Mouse (Mus musculus) neutrophil, adult 5-6 weeks (primary cell): ENCODE results near the gene Zcchc7. TPM values are rescaled to one million over a fixed set of nuclear protein-coding genes. Genes with fewer than 3 reads are reported as not detected.

Experiments used
- ATAC-seq: fragments of 151-379, 151-347 bp; 2 replicates; pipeline ENCODE4 v1.8.0; 2017; ENCODE audit warnings: mild to moderate bottlenecking, moderate TSS enrichment; ENCODE audit not compliant: insufficient number of reproducible peaks, poor library complexity, low FRiP score, severe bottlenecking; ENCODE audit errors: extremely low read depth
- total RNA-seq: library from RNA; stranded (forward); fragments of 200-1000 nt; gene quantifications from 2 replicates; pipeline ENCODE4 v1.2.3, GENCODE M21; 2017

Zcchc7 gene
- total RNA-seq, result 224 and 249 TPM in 2 replicates

DNA sequence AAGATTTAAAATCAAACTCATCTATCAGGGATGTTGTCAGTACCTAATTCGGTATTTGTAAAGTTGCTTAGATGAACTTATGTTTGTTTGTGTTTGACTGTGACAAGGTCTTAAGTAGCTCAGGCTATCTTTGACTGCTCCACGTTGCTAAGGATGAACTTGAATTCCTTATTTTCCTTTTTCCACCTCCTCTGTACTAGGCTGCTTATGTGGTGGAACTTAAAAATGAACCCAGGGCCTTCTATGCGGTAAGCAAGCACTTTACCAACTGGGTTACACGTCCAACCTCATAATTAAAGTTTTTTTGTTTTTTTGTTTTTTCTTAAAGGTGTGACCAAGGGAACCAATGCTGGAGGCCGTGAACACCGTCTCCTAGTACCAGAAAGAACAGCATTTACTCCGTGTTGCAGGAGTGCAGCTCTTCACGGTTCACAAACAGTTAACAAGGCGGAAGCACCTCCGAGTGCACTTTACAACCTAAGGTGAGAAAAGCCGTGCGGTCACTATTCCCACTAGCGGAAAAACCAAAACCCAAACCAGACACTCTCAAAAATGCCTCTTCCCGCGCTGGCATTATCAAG lies at the start of gene Zcchc7:
Zcchc7 (plus strand) TSS at position 325 of the 581 bp plus-strand sequence.
- ATAC-seq, result peak; percentile 4; the same call in 1 of the 2 replicates

DNA sequence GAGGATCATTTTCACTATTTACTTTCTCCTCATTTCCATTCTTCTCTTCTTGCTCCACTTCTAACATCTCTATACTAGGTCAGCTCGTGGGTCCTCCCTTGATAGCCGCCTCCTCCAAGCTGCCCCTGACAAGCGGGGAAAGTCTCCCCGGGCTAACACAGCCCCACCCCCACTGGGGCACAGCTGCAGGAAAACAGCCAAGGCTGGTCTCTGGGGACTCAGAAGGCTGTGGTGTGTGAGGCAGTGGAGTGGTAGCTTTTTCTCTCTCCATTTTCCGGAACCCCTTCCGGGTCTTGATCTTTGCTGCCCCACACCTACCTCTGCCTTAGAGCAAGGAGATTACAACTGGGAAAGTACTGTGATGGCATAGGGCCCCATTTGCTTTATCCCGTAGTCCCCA lies 49.7 kb upstream of the Zcchc7 start:
- ATAC-seq, result peak; percentile 13; the same call in 1 of the 2 replicates

DNA sequence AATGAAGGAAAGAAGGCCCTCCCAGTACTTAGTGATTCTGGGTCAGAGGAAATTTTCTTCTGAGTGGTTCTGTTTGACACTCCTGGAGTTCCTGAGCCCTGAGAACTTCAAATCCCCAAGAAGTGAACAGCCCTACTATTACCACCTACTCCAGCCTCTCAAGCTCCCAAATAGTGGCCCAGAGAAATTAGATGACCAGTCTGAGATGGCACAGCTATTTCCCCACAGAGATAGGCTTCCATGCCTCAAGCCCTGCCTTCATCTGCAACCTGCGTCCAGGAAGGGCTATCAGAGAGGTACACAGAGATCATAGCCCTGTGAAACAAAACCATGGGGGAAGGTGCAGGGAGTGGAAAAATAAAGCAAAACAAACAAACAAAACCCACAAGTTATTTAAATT lies 48.8 kb upstream of the Zcchc7 start:
- ATAC-seq, result no peak

DNA sequence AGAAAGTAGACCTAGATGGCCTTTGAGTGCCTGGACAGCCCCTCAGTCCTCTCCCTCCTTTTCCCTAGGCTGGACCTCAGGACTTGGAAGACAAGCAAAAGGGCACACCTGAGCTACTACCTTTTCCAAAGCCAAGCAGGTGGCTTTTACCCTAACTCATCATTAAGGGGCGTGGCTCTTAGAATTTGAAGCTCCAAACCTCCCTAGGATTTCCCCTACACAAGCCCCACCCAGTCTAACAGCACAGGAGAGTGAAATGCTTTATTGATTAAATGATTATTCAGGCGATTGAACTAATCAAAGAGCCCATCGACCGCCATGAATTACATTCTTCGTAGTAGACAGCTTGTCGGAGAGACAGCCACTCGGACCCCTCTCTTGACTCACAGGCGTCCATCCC lies 47.4 kb upstream of the Zcchc7 start:
- no peak for ATAC-seq

DNA sequence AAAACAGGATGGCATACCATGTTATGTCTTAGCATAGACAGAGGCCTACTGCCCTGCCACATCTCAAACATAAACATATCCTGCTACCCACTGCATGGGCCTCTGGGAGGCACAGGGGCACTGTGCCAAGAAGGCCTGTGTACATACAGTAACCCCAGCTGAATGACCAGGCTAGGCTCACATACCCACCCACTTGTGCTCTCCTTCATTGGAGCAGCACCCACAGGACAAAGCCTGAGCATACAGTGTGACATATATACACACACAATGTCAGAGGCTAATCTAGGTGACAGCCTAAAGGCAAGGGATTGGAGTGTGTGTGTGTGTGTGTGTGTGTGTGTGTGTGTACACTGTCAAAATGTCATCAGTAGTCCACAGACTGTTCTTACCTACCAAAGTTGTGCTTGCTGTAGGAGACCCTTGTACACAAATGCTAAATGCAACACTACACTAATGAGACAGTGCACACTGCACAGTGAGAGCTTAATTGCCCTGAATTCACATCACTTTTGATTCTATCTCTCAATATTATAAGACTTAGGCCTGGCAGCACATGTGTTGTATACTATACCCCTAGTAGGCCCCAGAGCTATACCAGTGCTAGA lies 46.5 kb upstream of the Zcchc7 start:
- ATAC-seq, result peak; percentile 18; the same call in 1 of the 2 replicates

DNA sequence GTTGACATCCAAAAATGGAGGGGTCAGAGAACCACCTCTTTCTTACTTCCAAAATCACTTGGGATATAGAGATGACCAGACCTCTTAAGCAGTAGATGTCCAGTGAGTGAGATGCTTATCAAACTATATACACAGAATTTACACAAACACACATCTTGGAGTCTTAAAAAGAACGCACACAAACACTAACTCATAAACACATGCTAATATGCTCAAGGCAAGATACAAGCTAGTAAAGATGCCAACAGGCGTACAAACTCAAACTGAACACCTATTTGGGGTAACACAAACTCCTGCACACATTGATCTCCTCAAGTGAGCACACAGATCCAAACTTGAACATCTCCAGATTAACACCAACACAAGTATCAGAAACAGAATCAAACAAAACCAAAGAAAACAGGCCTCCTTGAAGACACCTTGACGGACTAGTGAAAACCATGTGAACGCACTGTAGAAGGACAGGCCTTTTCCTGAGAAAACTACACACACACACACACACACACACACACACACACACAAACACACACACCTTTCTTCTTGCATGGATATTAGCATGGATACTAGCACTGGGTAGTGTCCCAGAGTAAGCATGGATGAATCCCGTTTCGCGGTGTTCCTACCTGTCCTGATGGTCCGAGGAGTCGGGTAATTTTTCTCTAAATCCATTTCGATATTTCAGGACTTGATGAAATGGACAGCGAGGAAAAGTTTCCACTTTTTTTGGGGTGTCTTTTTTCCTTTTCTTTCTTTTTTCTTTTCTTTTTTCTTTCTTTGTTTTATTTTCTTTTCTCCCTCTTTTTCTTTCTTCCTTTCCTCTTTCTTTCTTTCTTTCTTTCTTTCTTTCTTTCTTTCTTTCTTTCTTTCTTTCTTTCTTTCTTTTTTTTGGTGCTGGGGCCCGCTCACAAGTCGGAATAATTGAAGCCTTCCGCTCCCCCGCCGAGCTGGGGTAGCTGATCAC lies 45.7 kb upstream of the Zcchc7 start, which contains the start of gene Pax5:
Pax5 (minus strand) TSS at position 748 of the 961 bp plus-strand sequence.
- ATAC-seq, result no peak

DNA sequence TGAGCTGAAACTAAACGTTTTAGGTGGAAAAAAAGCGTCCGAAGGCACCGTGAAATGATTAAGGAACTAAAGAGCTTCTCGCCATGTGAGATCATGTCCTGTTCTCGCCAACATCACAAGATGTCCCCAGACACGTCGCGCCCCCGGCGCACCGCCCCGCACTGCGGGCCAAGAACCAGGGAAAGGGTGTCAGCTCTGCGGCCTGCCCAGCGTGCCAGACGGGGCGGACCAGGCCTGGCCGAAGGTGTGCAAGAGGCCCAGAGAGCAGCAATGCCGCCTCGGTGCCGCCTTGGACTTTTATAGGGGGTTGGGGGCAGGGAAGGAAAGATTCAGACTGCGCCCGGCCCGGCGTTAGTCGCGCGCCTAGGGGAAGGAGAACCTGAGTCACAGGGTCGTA lies 45.0 kb upstream of the Zcchc7 start:
- peak; percentile 23 for ATAC-seq

DNA sequence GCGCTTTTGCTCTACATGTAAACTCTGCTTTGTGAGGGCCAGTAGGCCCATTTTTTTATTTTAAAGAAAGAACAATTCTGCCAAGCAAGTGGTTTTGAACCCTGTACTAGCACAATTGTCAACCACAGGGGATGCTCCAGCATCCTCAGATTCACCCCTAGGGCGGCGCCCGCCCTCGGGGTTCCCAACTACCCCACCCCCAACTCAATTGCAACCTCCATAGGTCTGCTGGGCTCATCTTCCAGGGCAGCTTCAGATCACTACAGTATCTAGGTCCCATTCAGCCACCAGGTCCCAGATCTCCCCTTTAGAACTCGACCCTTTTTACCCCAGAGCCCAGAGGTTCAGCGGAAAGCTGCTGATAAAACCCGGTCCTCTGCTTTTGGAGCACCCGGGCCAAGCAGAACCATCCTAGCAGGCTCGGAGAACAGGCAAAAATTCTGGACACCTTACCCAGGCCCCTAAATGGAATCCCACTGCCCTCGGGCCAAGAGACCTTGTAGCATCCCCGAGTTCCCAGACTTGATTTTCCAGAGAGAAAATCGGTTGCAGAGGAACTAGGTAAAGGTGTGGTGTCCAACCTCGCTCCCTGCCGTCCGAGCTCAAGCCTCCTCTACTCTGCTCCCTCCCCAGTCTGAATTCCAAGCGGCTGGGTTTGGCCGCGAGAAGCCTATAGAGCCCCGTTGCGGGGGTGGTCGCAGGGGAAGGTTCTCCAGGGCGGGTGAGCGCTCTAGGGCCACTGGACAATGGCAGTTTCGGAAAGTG lies 44.4 kb upstream of the Zcchc7 start:
- no peak for ATAC-seq

DNA sequence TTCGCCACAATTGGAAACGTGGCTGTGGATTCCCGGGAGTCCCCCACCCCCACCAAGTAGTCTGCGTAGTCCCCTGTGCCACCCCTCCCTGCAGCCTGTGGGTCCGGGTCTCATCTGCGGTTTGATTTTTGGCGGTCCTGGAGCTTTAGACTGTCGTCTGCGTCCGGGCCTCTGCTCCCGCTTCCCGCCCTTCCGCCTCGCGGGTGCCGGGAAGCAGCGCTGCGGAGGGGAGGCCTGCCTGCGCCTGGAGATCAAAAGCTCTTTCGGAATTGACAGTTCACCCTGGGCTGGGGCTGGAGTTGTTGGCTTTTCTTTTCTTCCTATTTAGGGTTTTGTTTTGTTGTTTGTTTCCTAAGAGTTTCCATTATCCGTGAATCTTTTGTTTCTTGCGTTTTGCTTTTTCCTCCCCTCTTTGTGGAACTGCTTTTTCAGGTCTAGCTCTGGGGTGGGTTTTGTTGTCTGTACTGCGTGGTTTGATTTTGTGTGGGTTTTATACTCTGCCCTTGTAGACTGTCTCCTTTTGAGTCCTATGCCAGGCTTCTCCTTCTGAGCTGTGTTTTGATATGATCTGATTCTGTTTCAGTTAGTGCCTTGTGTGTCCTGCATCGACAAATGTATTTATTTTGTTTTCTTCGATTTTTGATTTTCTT lies 43.5 kb upstream of the Zcchc7 start:
- no peak for ATAC-seq

DNA sequence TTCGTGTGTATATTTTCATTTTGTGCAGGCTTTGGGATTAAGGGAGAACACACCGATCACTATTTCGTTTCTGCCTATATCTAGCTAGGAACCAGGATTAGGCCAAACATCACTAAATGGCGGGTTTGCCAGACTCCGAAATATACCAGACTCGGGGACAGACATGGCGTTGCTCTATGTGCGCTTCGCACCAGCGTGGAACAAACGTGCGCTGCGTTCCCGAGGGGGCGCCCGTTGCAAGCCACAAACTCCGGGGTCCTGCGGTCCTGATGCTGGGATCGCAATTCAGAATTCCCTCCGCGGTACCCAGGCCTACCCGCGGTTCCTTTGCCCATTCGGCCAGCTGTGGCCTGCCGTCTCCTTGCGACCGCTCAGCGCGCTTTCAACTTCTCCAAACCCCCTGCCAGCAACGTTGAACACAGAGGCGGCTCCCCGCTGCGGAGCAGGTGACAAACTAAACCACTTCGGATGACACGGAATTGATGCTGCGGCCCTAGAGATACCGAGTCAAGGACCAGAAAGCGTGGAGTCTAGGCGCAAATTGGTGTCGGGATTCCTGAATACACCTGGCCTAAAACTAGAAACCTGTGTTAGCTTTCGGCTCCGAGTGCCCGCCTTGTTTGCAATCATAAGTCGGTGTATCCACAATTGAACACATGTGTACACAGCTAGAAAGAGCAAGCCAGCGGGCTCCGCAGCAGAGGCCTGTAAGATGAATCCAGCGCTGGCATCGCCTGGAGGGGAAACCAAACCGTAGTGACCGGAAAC lies 42.7 kb upstream of the Zcchc7 start:
- no peak for ATAC-seq

DNA sequence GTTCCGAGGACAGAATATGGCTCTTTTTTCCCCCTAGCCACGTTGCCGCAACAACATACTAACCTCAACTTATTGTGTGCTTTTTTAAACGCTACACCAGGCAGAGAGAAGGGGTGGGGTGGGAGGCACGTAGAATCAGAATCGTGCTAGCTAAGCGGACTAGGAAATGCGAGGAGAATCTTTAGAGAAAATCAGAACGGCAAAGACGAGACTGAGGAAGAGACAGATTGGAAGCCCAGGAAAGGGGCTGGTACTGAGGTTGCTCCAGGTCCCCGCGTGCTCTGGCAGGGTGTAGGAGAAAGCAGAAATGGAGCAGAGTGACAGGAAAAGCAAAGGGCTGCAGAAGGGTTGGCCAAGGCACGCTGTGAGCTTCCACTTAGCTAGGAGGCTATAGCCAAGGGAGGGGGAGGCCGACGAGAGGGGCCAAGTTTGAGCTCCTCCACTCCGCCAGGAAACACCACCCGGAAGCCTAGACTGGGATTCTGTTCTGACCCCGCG lies 42.1 kb upstream of the Zcchc7 start:
- ATAC-seq, result no peak

DNA sequence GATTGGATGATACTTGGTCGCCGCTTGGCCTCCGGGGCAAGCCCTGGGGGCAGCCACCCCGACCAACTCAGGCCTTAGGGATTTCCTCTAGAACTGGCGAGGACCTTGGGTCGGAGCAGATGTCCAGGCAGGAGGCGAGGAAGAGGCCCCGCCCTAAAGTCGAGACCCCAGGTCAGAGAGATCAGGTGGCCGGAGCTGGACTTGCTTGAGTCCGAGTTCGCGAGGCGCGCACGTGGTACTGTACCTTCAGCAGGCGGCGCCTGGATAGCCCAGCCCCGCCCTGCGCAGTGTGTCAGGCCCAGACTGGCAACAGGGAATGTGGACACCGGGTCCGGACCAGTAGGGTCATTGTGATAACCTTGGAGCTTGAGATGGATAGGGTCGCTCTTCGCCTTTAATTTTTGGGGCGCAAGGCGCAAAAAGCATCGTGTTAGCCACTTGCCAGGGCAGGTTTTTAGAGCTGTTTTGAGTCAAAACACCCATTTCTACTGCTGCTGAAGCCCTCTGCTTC lies 41.5 kb upstream of the Zcchc7 start:
- no peak for ATAC-seq

DNA sequence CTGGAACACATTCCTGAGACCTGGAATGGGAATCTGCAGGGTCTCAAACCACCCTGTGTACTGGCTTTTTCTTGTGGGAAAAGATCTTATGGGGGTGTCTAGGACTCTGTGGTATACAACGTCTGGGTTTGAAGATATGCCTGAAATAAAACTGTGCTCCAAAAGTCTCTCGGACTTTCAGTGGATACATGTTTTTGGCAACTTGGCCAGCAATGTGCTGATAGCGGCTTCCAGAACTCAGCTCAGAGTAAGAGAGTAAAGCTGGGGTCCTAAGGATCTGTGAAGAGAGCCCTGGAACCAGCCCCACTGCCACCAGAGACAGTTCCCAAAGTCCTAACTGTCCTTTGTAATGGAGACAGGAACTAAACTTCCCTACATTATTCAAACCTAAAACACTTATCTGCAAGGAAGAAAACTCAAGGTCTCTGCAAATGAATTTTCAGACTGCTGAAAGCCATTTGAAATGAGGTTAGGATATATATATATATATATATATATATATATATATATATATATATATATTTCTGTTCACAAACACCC lies 40.0 kb upstream of the Zcchc7 start:
- no peak for ATAC-seq

DNA sequence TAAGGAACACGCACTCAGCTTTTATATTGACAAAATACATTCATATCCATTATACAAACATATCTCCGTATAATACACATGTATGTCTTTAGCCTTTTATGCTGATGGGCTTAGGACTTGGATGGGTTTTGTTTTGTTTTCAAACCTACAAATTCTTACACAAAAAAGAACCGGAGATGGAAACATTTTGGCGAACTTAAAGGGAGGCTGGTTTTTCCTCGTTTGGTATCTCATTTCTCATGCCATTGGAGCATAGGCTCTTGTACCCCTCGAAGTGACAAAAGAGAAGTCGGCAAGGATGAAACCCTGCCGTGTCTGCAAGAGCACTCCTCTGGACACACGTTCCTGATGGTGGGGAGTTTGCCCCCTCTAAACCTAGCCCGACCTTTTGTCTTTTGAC lies 39.3 kb upstream of the Zcchc7 start:
- no peak for ATAC-seq

DNA sequence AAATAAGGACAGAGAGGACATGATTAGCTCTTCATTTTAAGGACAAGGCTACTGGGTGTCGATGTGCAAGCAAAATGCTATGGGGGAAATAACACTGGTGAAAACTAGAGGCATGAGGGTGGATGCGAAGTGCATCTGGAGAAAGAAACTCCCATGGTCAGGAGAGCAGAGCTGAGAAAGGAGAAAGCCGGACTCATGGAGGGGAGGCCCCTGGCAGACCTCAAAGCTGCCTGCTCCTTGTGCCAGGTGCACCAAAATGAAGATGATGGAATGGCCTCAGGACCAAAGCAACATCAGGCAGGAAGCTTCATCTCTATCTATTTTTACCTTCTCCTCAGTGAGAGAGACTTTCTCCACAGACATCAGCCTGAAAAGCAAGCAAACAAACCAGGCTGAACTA lies 38.0 kb upstream of the Zcchc7 start:
- ATAC-seq, result no peak

DNA sequence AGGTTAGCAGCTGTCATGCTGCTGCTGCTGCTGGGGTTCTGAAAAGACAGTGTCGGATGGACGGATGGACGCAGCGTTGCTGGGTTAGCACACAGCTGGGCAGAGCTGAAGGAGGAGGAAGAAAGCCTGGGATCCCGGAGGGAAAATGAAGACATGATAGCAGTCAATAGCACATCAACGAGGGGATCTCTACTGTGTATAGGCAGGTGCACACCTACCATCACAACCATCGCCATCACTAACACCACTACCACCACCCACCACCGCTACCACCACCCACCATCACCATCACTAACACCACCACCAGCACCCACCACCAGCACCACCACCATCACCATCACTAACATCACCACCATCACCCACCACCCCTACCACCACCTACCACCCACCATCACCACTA lies 35.6 kb upstream of the Zcchc7 start:
- ATAC-seq, result no peak

DNA sequence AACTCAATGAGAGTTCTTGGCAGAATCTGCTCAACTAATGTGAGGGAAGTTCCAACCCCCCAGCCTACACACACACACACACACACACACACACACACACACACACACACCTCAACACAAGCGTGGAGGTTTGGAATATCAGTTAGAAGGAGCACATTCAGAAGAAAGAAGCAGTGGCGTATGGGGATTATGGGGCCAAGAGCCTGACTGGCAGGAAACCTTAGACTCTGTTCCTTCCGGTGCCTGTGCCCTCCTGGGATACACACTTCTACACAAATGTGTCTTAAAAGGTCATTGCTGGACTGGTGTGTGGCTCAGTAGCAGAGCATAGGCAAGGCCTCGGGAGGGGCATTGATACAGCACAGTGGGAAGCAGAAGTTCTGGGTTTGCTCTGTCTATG lies 34.4 kb upstream of the Zcchc7 start:
- no peak for ATAC-seq
